Comparison of ENCODE assay signal across 11 mouse cellular contexts in the genomic region with DNA sequence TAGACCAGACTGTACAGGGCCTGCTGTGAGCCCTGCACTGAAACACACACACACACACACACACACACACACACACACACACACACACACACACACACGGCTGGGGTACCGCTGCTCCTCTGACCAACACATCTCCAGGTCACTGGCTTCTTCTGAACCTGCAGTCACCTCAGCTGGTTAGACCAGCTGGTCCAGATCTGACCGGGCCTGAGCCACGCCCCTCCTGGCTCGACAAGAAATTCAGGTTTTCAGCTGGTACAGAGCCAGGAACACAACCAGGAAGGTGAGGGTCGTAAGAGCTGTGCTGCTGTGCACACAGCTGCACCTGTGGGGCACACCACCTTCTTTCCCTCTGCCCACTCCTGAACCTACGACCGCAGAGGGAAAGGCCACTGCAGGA. TPM values are rescaled to one million over a fixed set of nuclear protein-coding genes. Genes with fewer than 3 reads are reported as not detected.
DNase-seq lines count a peak whose midpoint lies in the region; ATAC-seq and TF ChIP-seq lines count a peak whose summit lies in the region.
"Had no signal": no experiment of that assay in that cellular context is flagged by ENCODE, and none has a peak within 500 bp of the region (broad histone marks: within the 10 kb centered on the region; RNA-seq: fewer than 3 reads in every experiment).

No protein-coding gene starts in this region.

- H3K27ac ChIP-seq in kidney, postnatal 0 days: peak overlapping the region; percentile 83
- H3K27ac ChIP-seq in lung, embryonic 15.5 days: peak overlapping the region; percentile 79
- H3K27ac ChIP-seq in forebrain, embryonic 13.5 days: no peak overlapping the region
- H3K27ac ChIP-seq: hindbrain, embryonic 15.5 days; neural tube, embryonic 12.5 days had no signal

- intact Hi-C loops in left cerebral cortex, postnatal 4 days (cut with DNase I): no loop called here

- DNase-seq in ovary, postnatal 14 days (ENCODE audit: low spot score): peak; percentile 49
- no peak for DNase-seq in ovary, postnatal 36 days (ENCODE audit: low spot score)
- no peak for DNase-seq in kidney, postnatal 0 days (ENCODE audit: low spot score)
- no peak for DNase-seq in left cerebral cortex, postnatal 4 days
- DNase-seq in layer of hippocampus, postnatal 36 days: no peak
- DNase-seq in heart, postnatal 4 days: no peak

- H3K4me1 ChIP-seq in kidney, postnatal 0 days (replicated peaks; ENCODE audit: insufficient read depth, low read length): peaks cover 30% of the 10 kb centered on the region; the same call in 1 of the 2 replicates
- H3K4me1 ChIP-seq in lung, embryonic 15.5 days: peaks cover 72% of the 10 kb centered on the region
- H3K4me1 ChIP-seq in forebrain, embryonic 13.5 days: peaks cover 24% of the 10 kb centered on the region; the same call in 1 of the 2 replicates

- no peak overlapping the region for H3K9ac ChIP-seq in kidney, postnatal 0 days (ENCODE audit: low read depth, low read length)
- no peak overlapping the region for H3K9ac ChIP-seq in lung, embryonic 15.5 days
- no peak overlapping the region for H3K9ac ChIP-seq in forebrain, embryonic 13.5 days
- H3K9ac ChIP-seq: hindbrain, embryonic 15.5 days; neural tube, embryonic 12.5 days had no signal

- H3K36me3 ChIP-seq in kidney, postnatal 0 days (ENCODE audit: insufficient read depth, low read length): no peaks in the 10 kb centered on the region
- no peaks in the 10 kb centered on the region for H3K36me3 ChIP-seq in lung, embryonic 15.5 days
- no peaks in the 10 kb centered on the region for H3K36me3 ChIP-seq in forebrain, embryonic 13.5 days (ENCODE audit: poor library complexity, severe bottlenecking)
- H3K36me3 ChIP-seq: hindbrain, embryonic 15.5 days had no signal

- no peak overlapping the region for H3K4me3 ChIP-seq in kidney, postnatal 0 days (replicated peaks; ENCODE audit: low read depth, low read length)
- H3K4me3 ChIP-seq in lung, embryonic 15.5 days: no peak overlapping the region
- no peak overlapping the region for H3K4me3 ChIP-seq in forebrain, embryonic 13.5 days
- H3K4me3 ChIP-seq: hindbrain, embryonic 15.5 days; neural tube, embryonic 12.5 days had no signal

- peak; percentile 76 for ATAC-seq in kidney, postnatal 0 days (replicated peaks; ENCODE audit: low FRiP score, low read depth)
- ATAC-seq in lung, embryonic 15.5 days (ENCODE audit: borderline replicate concordance, extremely low read depth, low FRiP score, low TSS enrichment): peak; percentile 40; the same call in 1 of the 2 replicates
- no peak for ATAC-seq in forebrain, embryonic 13.5 days

- 32% methylated on average over 8 of the region's 8 CpGs for WGBS in kidney, postnatal 0 days
- 30% methylated on average over 6 of the region's 8 CpGs for WGBS in lung, embryonic 15.5 days
- 59% methylated on average over 8 of the region's 8 CpGs for WGBS in forebrain, embryonic 13.5 days

- no peak for TF ChIP-seq CTCF in kidney, postnatal 0 days (IDR thresholded peaks at IDR 0.05; ENCODE audit: low read depth)

- no peaks in the 10 kb centered on the region for H3K27me3 ChIP-seq in kidney, postnatal 0 days (ENCODE audit: insufficient read depth, low read length)
- no peaks in the 10 kb centered on the region for H3K27me3 ChIP-seq in lung, embryonic 15.5 days
- 0 out of 2 replicates have a peak, but pooled peaks cover 4% of the 10 kb centered on the region for H3K27me3 ChIP-seq in forebrain, embryonic 13.5 days
- H3K27me3 ChIP-seq: hindbrain, embryonic 15.5 days; neural tube, embryonic 12.5 days had no signal

- no peaks in the 10 kb centered on the region for H3K9me3 ChIP-seq in kidney, postnatal 0 days (replicated peaks; ENCODE audit: low read length)
- no peaks in the 10 kb centered on the region for H3K9me3 ChIP-seq in lung, embryonic 15.5 days
- no peaks in the 10 kb centered on the region for H3K9me3 ChIP-seq in forebrain, embryonic 13.5 days (replicated peaks)
- H3K9me3 ChIP-seq: hindbrain, embryonic 15.5 days; neural tube, embryonic 12.5 days had no signal

- H3K4me2 ChIP-seq in kidney, postnatal 0 days (ENCODE audit: low read length): no peak overlapping the region
- peak overlapping the region; percentile 16; the same call in 1 of the 2 replicates for H3K4me2 ChIP-seq in lung, embryonic 15.5 days
- no peak overlapping the region for H3K4me2 ChIP-seq in forebrain, embryonic 13.5 days
- H3K4me2 ChIP-seq: hindbrain, embryonic 15.5 days; neural tube, embryonic 12.5 days had no signal

RNA-seq across cellular contexts. Expression of a gene that starts 13.2 kb away (rescaled TPM):
- polyA plus RNA-seq in kidney, postnatal 0 days (2015; fragmentation: Nextera tagmentation; extraction: Ambion mirVana): 0.38 and 0.50 TPM in 2 replicates
- polyA plus RNA-seq in lung, embryonic 15.5 days (2015; fragmentation: Nextera tagmentation; extraction: Ambion mirVana): 0.19 and 0.20 TPM in 2 replicates
- polyA plus RNA-seq in forebrain, embryonic 13.5 days (2015; fragmentation: Nextera tagmentation; extraction: Ambion mirVana): 0.42 and 0.52 TPM in 2 replicates
- total RNA-seq in left cerebral cortex, postnatal 4 days (2021): 1 to 10 TPM; 1.4 to 2.1 TPM
- total RNA-seq in layer of hippocampus, postnatal 36 days (2021): 1 to 10 TPM; 1.1 to 1.2 TPM
- under 1 TPM in 1 of 2 experiments, not detected in 1; 0.11 TPM for total RNA-seq in heart, postnatal 4 days (2021)

RNA-seq across cellular contexts. Expression of a gene that starts 19.6 kb away (rescaled TPM):
- polyA plus RNA-seq in kidney, postnatal 0 days (2015; fragmentation: Nextera tagmentation; extraction: Ambion mirVana): 12.9 and 13.0 TPM in 2 replicates
- polyA plus RNA-seq in lung, embryonic 15.5 days (2015; fragmentation: Nextera tagmentation; extraction: Ambion mirVana): 7.5 and 8.8 TPM in 2 replicates
- polyA plus RNA-seq in forebrain, embryonic 13.5 days (2015; fragmentation: Nextera tagmentation; extraction: Ambion mirVana): 9.3 and 10.0 TPM in 2 replicates
- 10 to 100 TPM; 51.0 to 52.2 TPM for total RNA-seq in left cerebral cortex, postnatal 4 days (2021)
- total RNA-seq in layer of hippocampus, postnatal 36 days (2021): 10 to 100 TPM; 48.6 to 48.8 TPM
- 1 to 10 TPM; 2.0 to 2.2 TPM for total RNA-seq in heart, postnatal 4 days (2021)

RNA-seq across cellular contexts. Expression of a gene that starts 39.2 kb away (rescaled TPM):
- 7.6 and 8.7 TPM in 2 replicates for polyA plus RNA-seq in kidney, postnatal 0 days (2015; fragmentation: Nextera tagmentation; extraction: Ambion mirVana)
- 11.6 and 12.9 TPM in 2 replicates for polyA plus RNA-seq in lung, embryonic 15.5 days (2015; fragmentation: Nextera tagmentation; extraction: Ambion mirVana)
- 11.8 and 14.2 TPM in 2 replicates for polyA plus RNA-seq in forebrain, embryonic 13.5 days (2015; fragmentation: Nextera tagmentation; extraction: Ambion mirVana)
- 10 to 100 TPM; 17.8 to 18.7 TPM for total RNA-seq in left cerebral cortex, postnatal 4 days (2021)
- 10 to 100 TPM; 10.1 to 10.2 TPM for total RNA-seq in layer of hippocampus, postnatal 36 days (2021)
- 1 to 10 TPM; 4.2 to 5.4 TPM for total RNA-seq in heart, postnatal 4 days (2021)

RNA-seq across cellular contexts. Expression of a gene that starts 40.8 kb away (rescaled TPM):
- polyA plus RNA-seq in kidney, postnatal 0 days (2015; fragmentation: Nextera tagmentation; extraction: Ambion mirVana): 0.13 and 0.20 TPM in 2 replicates
- 0.15 and 0.21 TPM in 2 replicates for polyA plus RNA-seq in lung, embryonic 15.5 days (2015; fragmentation: Nextera tagmentation; extraction: Ambion mirVana)
- 0.09 and 0.12 TPM in 2 replicates for polyA plus RNA-seq in forebrain, embryonic 13.5 days (2015; fragmentation: Nextera tagmentation; extraction: Ambion mirVana)
- total RNA-seq in left cerebral cortex, postnatal 4 days (2021): under 1 TPM; 0.16 to 0.28 TPM
- under 1 TPM; 0.25 to 0.42 TPM for total RNA-seq in layer of hippocampus, postnatal 36 days (2021)
- total RNA-seq in heart, postnatal 4 days (2021): not detected
- total RNA-seq: liver, adult 2 months had no signal

Comparison
In these comparisons a context has a peak if more than half of its experiments do, and no peak if none do; other contexts are left out.
1. RNA of a gene that starts 19.6 kb away (total RNA-seq): 51.0 to 52.2 TPM in left cerebral cortex, postnatal 4 days and 48.6 to 48.8 TPM in layer of hippocampus, postnatal 36 days; 2.0 to 2.2 TPM in heart, postnatal 4 days; every median in the first group is over 10 times any median in the second.